Mouse (Mus musculus) kidney, postnatal 14 days (tissue): ENCODE results near the gene Cx3cr1.
A peak's percentile ranks its signal among the peaks of the same experiment; 100 is the strongest.

Experiments used
- DNase-seq: peaks from one replicate; pipeline ENCODE4 v3.0.0; 2022; ENCODE audit warnings: mixed read lengths

The Cx3cr1 gene

GRCm38 (mm10) chr9:119991310-119991709 lies 78.4 kb downstream of the Cx3cr1 start:
- no peak for DNase-seq

- no peak for DNase-seq
Measured at GRCm38 (mm10) chr9:119988304-119988703, 81.4 kb downstream of the Cx3cr1 start.

- DNase-seq = no peak
Measured at GRCm38 (mm10) chr9:119985881-119986574, 83.7 kb downstream of the Cx3cr1 start.

GRCm38 (mm10) chr9:119984536-119985011 lies 85.1 kb downstream of the Cx3cr1 start, which contains the start of gene Csrnp1:
TSS of gene Csrnp1 (minus strand) at chr9:119984658.
- peak; percentile 44 for DNase-seq

- DNase-seq = peak; percentile 97
Measured at GRCm38 (mm10) chr9:119983585-119984535, 85.8 kb downstream of the Cx3cr1 start.

GRCm38 (mm10) chr9:119982956-119983551 lies 86.6 kb downstream of the Cx3cr1 start:
- DNase-seq = peak; percentile 60

GRCm38 (mm10) chr9:119982241-119982811 lies 87.4 kb downstream of the Cx3cr1 start:
- DNase-seq = peak; percentile 76

- DNase-seq = peak; percentile 90
Measured at GRCm38 (mm10) chr9:119981183-119982179, 88.2 kb downstream of the Cx3cr1 start.

- peak; percentile 65 for DNase-seq
Measured at GRCm38 (mm10) chr9:119980770-119981182, 88.9 kb downstream of the Cx3cr1 start.

GRCm38 (mm10) chr9:119979749-119980148 lies 89.9 kb downstream of the Cx3cr1 start:
- no peak for DNase-seq

GRCm38 (mm10) chr9:119978811-119979441 lies 90.8 kb downstream of the Cx3cr1 start:
- no peak for DNase-seq

- DNase-seq = peak; percentile 28
Measured at GRCm38 (mm10) chr9:119978151-119978810, 91.4 kb downstream of the Cx3cr1 start.

- peak; percentile 73 for DNase-seq
Measured at GRCm38 (mm10) chr9:119977557-119978060, 92.1 kb downstream of the Cx3cr1 start.

- DNase-seq = no peak
Measured at GRCm38 (mm10) chr9:119976704-119977556, 92.7 kb downstream of the Cx3cr1 start.

GRCm38 (mm10) chr9:119975286-119975685 lies 94.4 kb downstream of the Cx3cr1 start:
- peak; percentile 60 for DNase-seq

GRCm38 (mm10) chr9:119974609-119975008 lies 95.1 kb downstream of the Cx3cr1 start:
- no peak for DNase-seq

- DNase-seq = no peak
Measured at GRCm38 (mm10) chr9:119973869-119974520, 95.7 kb downstream of the Cx3cr1 start.

GRCm38 (mm10) chr9:119973281-119973680 lies 96.4 kb downstream of the Cx3cr1 start:
- no peak for DNase-seq

- no peak for DNase-seq
Measured at GRCm38 (mm10) chr9:119972582-119972981, 97.1 kb downstream of the Cx3cr1 start.
